Mouse (Mus musculus) CH12.LX (cell line): ENCODE measurements at regions not wholly inside any gene's neighbourhood (a gene's known extent, or its start where the extent isn't known, plus 50 kb on each side); places are given as distances from the start of the nearest gene placed in this dataset.

ENCODE experiments used
- CTCF ChIP-seq, 2 experiments: IDR thresholded peaks in 1 of 2; conservative IDR thresholded peaks in 1 of 2; 2 replicates each; pipeline ENCODE4 v1.5.1; 2011 to 2012; ENCODE audit warnings: low read depth in 2 of 2, low read length in 2 of 2, improper control_type of control experiment in 1 of 2, inconsistent platforms in 1 of 2, mild to moderate bottlenecking in 1 of 2, moderate library complexity in 1 of 2
- MAFK ChIP-seq: IDR thresholded peaks from 2 replicates; pipeline ENCODE4 v1.6.1; 2011; ENCODE audit warnings: low read length, improper control_type of control experiment; ENCODE audit not compliant: insufficient replicate concordance
- MAX ChIP-seq: IDR thresholded peaks from 2 replicates; pipeline ENCODE4 v1.6.1; 2011; ENCODE audit warnings: low read length, improper control_type of control experiment
- USF1 ChIP-seq: IDR thresholded peaks from 2 replicates; pipeline ENCODE4 v1.6.1; 2014; ENCODE audit warnings: low read depth, mild to moderate bottlenecking, inconsistent platforms, low read length, improper control_type of control experiment

GRCm38 (mm10) chr16:25049928-25050510 is 236.6 kb upstream of the Tprg start:
- TF ChIP-seq MAX (no peak), CTCF (conservative IDR thresholded peaks at IDR 0.05 in 1 of 2, IDR thresholded peaks at IDR 0.05 in 1 of 2; ENCODE audit: low read depth in 2 of 2, low read length in 2 of 2) (no peak), MAFK (no peak), USF1 (no peak)
